Mouse (Mus musculus): ENCODE measurements at regions not wholly inside any gene's neighbourhood (a gene's known extent, or its start where the extent isn't known, plus 50 kb on each side); places are given as distances from the start of the nearest gene placed in this dataset.

GRCm38 (mm10) chr8:23314275-23315123 lies 903.3 kb downstream of the Mrps31 start:
- peak; percentile 31 for DNase-seq (ENCODE audit: low read depth, low spot score)

- DNase-seq (ENCODE audit: low read depth, low spot score), result peak; percentile 41
These were observed 908.4 kb downstream of the Mrps31 start for GRCm38 (mm10) chr8:23319556-23319955.

- no peak for DNase-seq (ENCODE audit: low read depth, low spot score)
These were observed 910.0 kb downstream of the Mrps31 start for GRCm38 (mm10) chr8:23321166-23321565.

GRCm38 (mm10) chr8:23327283-23327682 lies 916.1 kb downstream of the Mrps31 start:
- DNase-seq (ENCODE audit: low read depth, low spot score), result peak; percentile 61

DNA sequence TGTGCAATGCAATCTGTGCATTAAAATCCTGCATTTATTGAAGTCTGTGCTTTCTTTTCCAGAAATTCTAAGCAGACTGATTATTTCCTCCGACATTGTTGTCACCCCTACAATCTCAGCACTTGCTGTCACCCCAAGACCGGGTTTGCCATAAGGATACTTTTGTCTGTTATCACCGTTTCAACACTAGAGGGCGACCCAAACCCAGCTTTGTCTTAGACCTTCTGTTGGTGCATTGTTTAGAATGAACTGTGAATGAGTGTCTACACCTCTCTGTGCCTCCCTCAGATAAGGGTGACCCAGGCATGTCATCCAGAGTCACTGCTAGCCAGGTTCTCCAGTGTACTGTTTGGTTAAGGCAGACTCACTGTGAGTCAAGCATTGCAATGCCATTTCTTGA lies 933.0 kb downstream of the Mrps31 start:
- peak; percentile 46 for DNase-seq (ENCODE audit: low read depth, low spot score)

GRCm38 (mm10) chr8:23351367-23351930 lies 940.3 kb downstream of the Mrps31 start:
- DNase-seq (ENCODE audit: low read depth, low spot score), result no peak

- no peak for DNase-seq (ENCODE audit: low read depth, low spot score)
These were observed 941.3 kb downstream of the Mrps31 start for GRCm38 (mm10) chr8:23352259-23353106.

DNA sequence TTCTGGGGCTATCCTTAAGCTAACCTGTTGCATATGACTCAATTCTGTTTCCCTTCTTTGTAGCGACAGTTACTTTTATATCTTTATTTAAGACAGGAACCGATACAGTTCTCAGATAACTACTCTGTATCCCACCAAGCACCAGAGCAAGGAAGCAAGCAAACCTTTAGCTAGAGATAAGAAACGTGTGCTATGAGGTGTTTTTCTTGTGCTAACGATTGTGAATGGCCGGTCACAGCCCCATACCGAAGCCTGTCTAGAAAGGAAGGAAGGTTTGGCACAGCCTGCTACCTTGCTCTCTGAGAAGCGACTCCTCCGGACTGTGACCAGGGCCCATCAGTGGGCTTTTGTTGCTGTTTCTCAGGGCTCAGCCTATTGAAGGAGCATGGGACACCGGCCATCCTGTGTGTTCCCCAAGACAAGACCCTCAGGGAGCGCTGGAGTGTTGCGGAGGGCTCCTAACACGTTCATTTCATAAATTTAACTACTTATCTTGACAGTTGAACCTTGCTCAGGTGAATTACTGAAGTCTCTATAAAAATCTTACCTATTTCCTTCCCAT lies 949.0 kb downstream of the Mrps31 start:
- no peak for DNase-seq (ENCODE audit: low read depth, low spot score)

- DNase-seq (ENCODE audit: low read depth, low spot score), result no peak
These were observed 949.7 kb downstream of the Mrps31 start for GRCm38 (mm10) chr8:23360850-23361274.

Data from brain, adult 2 months (tissue).